Mouse (Mus musculus) T-cell, adult 2 months (primary cell): Measurements from ENCODE around the gene Olfr978.
"Not testable (repeated sequence)": the region's sequence is repeated elsewhere in the genome, so short reads cannot be mapped to it uniquely, and the experiment has no call there.

Experiments used
- DNase-seq: peaks from one replicate; pipeline ENCODE4 v3.0.0; 2022; ENCODE audit warnings: low spot score

Olfr978 gene

GRCm38 (mm10) chr9:39991813-39992212, at the start of gene Olfr978:
Olfr978 (plus strand) TSS chr9:39992113.
- DNase-seq = no peak

- DNase-seq = no peak
These were observed 40.0 kb upstream of the Olfr978 start, which contains the start of gene Olfr975 for GRCm38 (mm10) chr9:39951946-39952345. Olfr975 (minus strand) TSS chr9:39952046.

GRCm38 (mm10) chr9:39961033-39961432, 30.9 kb upstream of the Olfr978 start, which contains the start of gene Olfr976:
Olfr976 (minus strand) TSS chr9:39961133.
- not testable (repeated sequence) for DNase-seq

GRCm38 (mm10) chr9:39976581-39977145, 15.2 kb upstream of the Olfr978 start:
- DNase-seq = not testable (repeated sequence)

GRCm38 (mm10) chr9:40003365-40003764, 11.5 kb downstream of the Olfr978 start, which contains the start of gene Olfr979:
Olfr979 (minus strand) TSS chr9:40003465.
- no peak for DNase-seq

GRCm38 (mm10) chr9:40009482-40009881, 17.6 kb downstream of the Olfr978 start, which contains the start of gene Olfr980:
Olfr980 (minus strand) TSS chr9:40009582.
- DNase-seq = no peak

GRCm38 (mm10) chr9:40021164-40021563, 29.3 kb downstream of the Olfr978 start, which contains the start of gene Olfr981:
Olfr981 (plus strand) TSS chr9:40021464.
- no peak for DNase-seq
